Mouse (Mus musculus): ENCODE measurements around the gene Chd9. TPM values are rescaled to one million over a fixed set of nuclear protein-coding genes. Genes with fewer than 3 reads are reported as not detected.
A peak's percentile ranks its signal among the peaks of the same experiment; 100 is the strongest.

Gene Chd9
- polyA plus RNA-seq, 1 experiment = 71.6 TPM

- no peak overlapping the region for H3K4me3 ChIP-seq (ENCODE audit: low read depth, low read length)
- H3K36me3 ChIP-seq (ENCODE audit: control insufficient read depth, insufficient read depth, low read length, poor library complexity, severe bottlenecking) = no peaks in the 10 kb centered on the region
- peak overlapping the region; percentile 3 for H3K9ac ChIP-seq (ENCODE audit: low read depth, poor library complexity, severe bottlenecking)
- H3K9me3 ChIP-seq (replicated peaks; ENCODE audit: control insufficient read depth, insufficient read depth, low read length, poor library complexity, severe bottlenecking) = no peaks in the 10 kb centered on the region
- no peaks in the 10 kb centered on the region for H3K27me3 ChIP-seq (ENCODE audit: control insufficient read depth, insufficient read depth, low read length, poor library complexity, severe bottlenecking)
- peak overlapping the region; percentile 60 for H3K27ac ChIP-seq (ENCODE audit: insufficient read depth, low read length)
- H3K4me1 ChIP-seq (ENCODE audit: control insufficient read depth, insufficient read depth, low read length) = peaks cover 7% of the 10 kb centered on the region
- TF ChIP-seq CTCF (IDR thresholded peaks at IDR 0.05; ENCODE audit: low read depth, low read length) = no peak
- TF ChIP-seq EP300 (IDR thresholded peaks at IDR 0.05; ENCODE audit: insufficient read depth, low read depth, low read length) = peak; percentile 62
- no peak for TF ChIP-seq POLR2A (IDR thresholded peaks at IDR 0.05; ENCODE audit: insufficient read depth, low read length)
Measured at GRCm38 (mm10) chr8:90862038-90862437, 33.9 kb downstream of the Chd9 start.

GRCm38 (mm10) chr8:90867061-90867460 lies 38.9 kb downstream of the Chd9 start:
- TF ChIP-seq CTCF (IDR thresholded peaks at IDR 0.05; ENCODE audit: low read depth, low read length) (no peak), EP300 (IDR thresholded peaks at IDR 0.05; ENCODE audit: insufficient read depth, low read depth, low read length) (no peak), POLR2A (IDR thresholded peaks at IDR 0.05; ENCODE audit: insufficient read depth, low read length) (no peak)
- peaks cover 4% of the 10 kb centered on the region; the same call in 1 of the 2 replicates for H3K36me3 ChIP-seq (ENCODE audit: control insufficient read depth, insufficient read depth, low read length, poor library complexity, severe bottlenecking)
- no peak overlapping the region for H3K4me3 ChIP-seq (ENCODE audit: low read depth, low read length)
- H3K9ac ChIP-seq (ENCODE audit: low read depth, poor library complexity, severe bottlenecking) = no peak overlapping the region
- no peak overlapping the region for H3K27ac ChIP-seq (ENCODE audit: insufficient read depth, low read length)
- H3K27me3 ChIP-seq (ENCODE audit: control insufficient read depth, insufficient read depth, low read length, poor library complexity, severe bottlenecking) = no peaks in the 10 kb centered on the region
- peaks cover 18% of the 10 kb centered on the region for H3K4me1 ChIP-seq (ENCODE audit: control insufficient read depth, insufficient read depth, low read length)
- H3K9me3 ChIP-seq (replicated peaks; ENCODE audit: control insufficient read depth, insufficient read depth, low read length, poor library complexity, severe bottlenecking) = no peaks in the 10 kb centered on the region

- TF ChIP-seq EP300 (IDR thresholded peaks at IDR 0.05; ENCODE audit: insufficient read depth, low read depth, low read length) (no peak), POLR2A (IDR thresholded peaks at IDR 0.05; ENCODE audit: insufficient read depth, low read length) (no peak), CTCF (IDR thresholded peaks at IDR 0.05; ENCODE audit: low read depth, low read length) (no peak)
- no peaks in the 10 kb centered on the region for H3K27me3 ChIP-seq (ENCODE audit: control insufficient read depth, insufficient read depth, low read length, poor library complexity, severe bottlenecking)
- H3K36me3 ChIP-seq (ENCODE audit: control insufficient read depth, insufficient read depth, low read length, poor library complexity, severe bottlenecking) = peaks cover 5% of the 10 kb centered on the region; the same call in 1 of the 2 replicates
- no peak overlapping the region for H3K4me3 ChIP-seq (ENCODE audit: low read depth, low read length)
- H3K9me3 ChIP-seq (replicated peaks; ENCODE audit: control insufficient read depth, insufficient read depth, low read length, poor library complexity, severe bottlenecking) = no peaks in the 10 kb centered on the region
- H3K4me1 ChIP-seq (ENCODE audit: control insufficient read depth, insufficient read depth, low read length) = peaks cover 18% of the 10 kb centered on the region
- H3K27ac ChIP-seq (ENCODE audit: insufficient read depth, low read length) = no peak overlapping the region
- no peak overlapping the region for H3K9ac ChIP-seq (ENCODE audit: low read depth, poor library complexity, severe bottlenecking)
Measured at GRCm38 (mm10) chr8:90867911-90868310, 39.8 kb downstream of the Chd9 start.

- no peak overlapping the region for H3K9ac ChIP-seq (ENCODE audit: low read depth, poor library complexity, severe bottlenecking)
Measured at GRCm38 (mm10) chr8:90868334-90868733, 40.2 kb downstream of the Chd9 start.

GRCm38 (mm10) chr8:90869071-90869919 lies 41.1 kb downstream of the Chd9 start:
- TF ChIP-seq POLR2A (IDR thresholded peaks at IDR 0.05; ENCODE audit: insufficient read depth, low read length) (no peak), CTCF (IDR thresholded peaks at IDR 0.05; ENCODE audit: low read depth, low read length) (no peak), EP300 (IDR thresholded peaks at IDR 0.05; ENCODE audit: insufficient read depth, low read depth, low read length) (no peak)
- Histone ChIP-seq H3K9ac (ENCODE audit: low read depth, poor library complexity, severe bottlenecking) (peak overlapping the region; percentile 13; the same call in 1 of the 2 replicates), H3K36me3 (ENCODE audit: control insufficient read depth, insufficient read depth, low read length, poor library complexity, severe bottlenecking) (peaks cover 5% of the 10 kb centered on the region; the same call in 1 of the 2 replicates), H3K27me3 (ENCODE audit: control insufficient read depth, insufficient read depth, low read length, poor library complexity, severe bottlenecking) (no peaks in the 10 kb centered on the region), H3K4me1 (ENCODE audit: control insufficient read depth, insufficient read depth, low read length) (peaks cover 18% of the 10 kb centered on the region), H3K9me3 (replicated peaks; ENCODE audit: control insufficient read depth, insufficient read depth, low read length, poor library complexity, severe bottlenecking) (no peaks in the 10 kb centered on the region), H3K27ac (ENCODE audit: insufficient read depth, low read length) (peak overlapping the region; percentile 28), H3K4me3 (ENCODE audit: low read depth, low read length) (peak overlapping the region; percentile 14; the same call in 1 of the 2 replicates)

More at GRCm38 (mm10) chr8:90868334-90868733, 40.2 kb downstream of the Chd9 start:
- no peak overlapping the region for H3K4me3 ChIP-seq (ENCODE audit: low read depth, low read length)
- no peaks in the 10 kb centered on the region for H3K27me3 ChIP-seq (ENCODE audit: control insufficient read depth, insufficient read depth, low read length, poor library complexity, severe bottlenecking)
- peaks cover 5% of the 10 kb centered on the region; the same call in 1 of the 2 replicates for H3K36me3 ChIP-seq (ENCODE audit: control insufficient read depth, insufficient read depth, low read length, poor library complexity, severe bottlenecking)
- no peaks in the 10 kb centered on the region for H3K9me3 ChIP-seq (replicated peaks; ENCODE audit: control insufficient read depth, insufficient read depth, low read length, poor library complexity, severe bottlenecking)
- peaks cover 18% of the 10 kb centered on the region for H3K4me1 ChIP-seq (ENCODE audit: control insufficient read depth, insufficient read depth, low read length)
- TF ChIP-seq EP300 (IDR thresholded peaks at IDR 0.05; ENCODE audit: insufficient read depth, low read depth, low read length) = no peak
- TF ChIP-seq POLR2A (IDR thresholded peaks at IDR 0.05; ENCODE audit: insufficient read depth, low read length) = no peak
- TF ChIP-seq CTCF (IDR thresholded peaks at IDR 0.05; ENCODE audit: low read depth, low read length) = no peak
- H3K27ac ChIP-seq (ENCODE audit: insufficient read depth, low read length) = no peak overlapping the region

All from ES-Bruce4 (cell line).